Comparison of ENCODE assay signal across 8 mouse cellular contexts in genomic region chr9:61371755-61372509, GRCm38 (mm10). TPM values are rescaled to one million over a fixed set of nuclear protein-coding genes. Genes with fewer than 3 reads are reported as not detected.
DNase-seq lines count a peak whose midpoint lies in the region; ATAC-seq lines count a peak whose summit lies in the region.

TSS of gene Tle3 (plus strand) at chr9:61372366.

- peak; percentile 75 for ATAC-seq in inflammation-experienced regulatory T-cells, adult 6 months
- ATAC-seq in megakaryocyte-erythroid progenitor cell, adult 5-6 weeks (replicated peaks; ENCODE audit: low FRiP score, low TSS enrichment, poor library complexity, severe bottlenecking) = peak; percentile 66

- intact Hi-C loops in gastrocnemius, postnatal 14 days (cut with DNase I; ENCODE audit: low total_unique reads) = no loop called here
- intact Hi-C loops in left cerebral cortex, postnatal 10 days (cut with DNase I) = loop anchor here (2.0 to 10.0 kb wide), 5 partner anchors 95 to 523 kb away; no protein-coding TSS in a partner anchor

- DNase-seq in adrenal gland, adult (ENCODE audit: inconsistent age in 2 of 2, low spot score in 1 of 2) = peak; percentile 98 to 99
- DNase-seq in embryo, embryonic 10.5 days (ENCODE audit: low spot score) = peak; percentile 99
- DNase-seq in gastrocnemius, postnatal 14 days = peak; percentile 98
- DNase-seq in left cerebral cortex, postnatal 10 days (ENCODE audit: extremely low spot score in 1 of 2, low spot score in 2 of 2) = peak; percentile 99
- peak; percentile 98 for DNase-seq in right cerebral cortex, postnatal 25 days
- DNase-seq in urinary bladder, postnatal 4 days (ENCODE audit: low spot score in 2 of 2) = peak; percentile 98 to 99

RNA-seq across cellular contexts. Expression of gene Tle3, which starts in this region (rescaled TPM):
- total RNA-seq in gastrocnemius, postnatal 14 days (2021) = 10 to 100 TPM; 12.5 to 14.2 TPM
- 10 to 100 TPM; 24.8 to 36.7 (median 29.8) TPM for polyA plus RNA-seq in inflammation-experienced regulatory T-cells, adult 6 months (2017; shearing (Covaris generic))
- total RNA-seq in left cerebral cortex, postnatal 10 days (2021) = 10 to 100 TPM; 80.8 to 92.7 TPM
- 53.3 and 57.0 TPM in 2 replicates for total RNA-seq in megakaryocyte-erythroid progenitor cell, adult 5-6 weeks (2014; fragmentation: Nextera tagmentation)
- 19.1 and 26.7 TPM in 2 replicates for total RNA-seq in megakaryocyte-erythroid progenitor cell, adult 5-6 weeks (2017)

Comparison
In these comparisons a context has a peak if more than half of its experiments do, and no peak if none do; other contexts are left out.
1. Peak in every context shown above with its lines: DNase-seq and ATAC-seq.